Mouse (Mus musculus) midbrain, embryonic 10.5 days (tissue): ENCODE measurements around the gene Ago4. TPM values are rescaled to one million over a fixed set of nuclear protein-coding genes. Genes with fewer than 3 reads are reported as not detected.
"Not testable (repeated sequence)": the region's sequence is repeated elsewhere in the genome, so short reads cannot be mapped to it uniquely, and the experiment has no call there.

Experiments used
- DNase-seq: peaks from one replicate; pipeline ENCODE4 v3.0.0-alpha.2; 2017; ENCODE audit warnings: low spot score
- H3K27ac ChIP-seq: fragments of 300-500 bp; sonication (generic); replicated peaks from 2 replicates; pipeline ENCODE4 v1.5.1; 2016; ENCODE audit warnings: mild to moderate bottlenecking
- H3K27me3 ChIP-seq: fragments of 300-500 bp; sonication (generic); 2 replicates; pipeline ENCODE4 v1.6.1; 2016; ENCODE audit warnings: low read depth, mild to moderate bottlenecking; ENCODE audit not compliant: poor library complexity, severe bottlenecking
- H3K36me3 ChIP-seq: fragments of 300-500 bp; sonication (generic); 2 replicates; pipeline ENCODE4 v1.6.1; 2016; ENCODE audit warnings: mild to moderate bottlenecking, moderate library complexity
- H3K4me1 ChIP-seq: fragments of 300-500 bp; sonication (generic); 2 replicates; pipeline ENCODE4 v1.6.1; 2016
- H3K4me3 ChIP-seq: fragments of 300-500 bp; sonication (generic); 2 replicates; pipeline ENCODE4 v1.5.1; 2016; ENCODE audit warnings: mild to moderate bottlenecking, moderate library complexity
- H3K9me3 ChIP-seq: fragments of 300-500 bp; sonication (generic); replicated peaks from 2 replicates; pipeline ENCODE4 v1.6.1; 2016; ENCODE audit warnings: mild to moderate bottlenecking
- WGBS: fragments of 180-500 bp; shearing (Covaris S2); methylation state at CpG from one replicate; pipeline ENCODE4 v1.1.7; 2016; 5-methylcytosine and 5-hydroxymethylcytosine counted together
- polyA plus RNA-seq: library from polyadenylated mRNA; unstranded; fragments of >200 nt; fragmentation: Nextera tagmentation; extraction: Ambion mirVana; gene quantifications from 2 replicates; pipeline ENCODE4 v1.2.1, GENCODE M21; 2016

Ago4 gene
- polyA plus RNA-seq, 1 experiment from 2014 or later = 2.3 TPM

- no peak for DNase-seq
Observed at GRCm38 (mm10) chr4:126546183-126546582, 12.9 kb upstream of the Ago4 start.

DNA sequence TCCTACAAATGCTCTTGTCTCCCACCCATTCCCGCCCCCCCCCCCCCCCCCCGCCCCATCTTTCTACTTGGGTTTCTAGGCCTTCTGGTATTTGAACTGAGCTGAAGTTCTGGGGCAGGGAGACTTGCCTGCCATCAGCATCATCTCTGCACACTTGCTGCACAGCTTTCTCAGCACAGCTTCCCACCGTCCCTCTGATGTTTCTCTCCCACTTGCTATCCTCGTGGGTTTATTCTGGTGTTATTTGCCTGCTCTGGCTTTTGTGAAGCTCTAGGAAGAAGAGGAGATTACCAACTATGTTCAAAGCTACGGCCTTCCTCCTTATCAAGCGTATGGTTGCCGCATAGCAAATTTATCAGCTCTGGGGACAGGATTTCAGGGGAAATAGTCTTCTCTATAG, 12.4 kb upstream of the Ago4 start:
- H3K27ac ChIP-seq = no peak overlapping the region
- no peaks in the 10 kb centered on the region for H3K9me3 ChIP-seq
- no peaks in the 10 kb centered on the region for H3K27me3 ChIP-seq
- WGBS = 71% methylated on average over 7 of the region's 7 CpGs
- DNase-seq = no peak
- no peak overlapping the region for H3K4me3 ChIP-seq
- 0 out of 2 replicates have a peak, but pooled peaks cover 3% of the 10 kb centered on the region for H3K4me1 ChIP-seq
- no peaks in the 10 kb centered on the region for H3K36me3 ChIP-seq

More at GRCm38 (mm10) chr4:126546183-126546582, 12.9 kb upstream of the Ago4 start:
- H3K27me3 ChIP-seq = no peaks in the 10 kb centered on the region
- 0 out of 2 replicates have a peak, but pooled peaks cover 3% of the 10 kb centered on the region for H3K4me1 ChIP-seq
- H3K36me3 ChIP-seq = no peaks in the 10 kb centered on the region
- H3K9me3 ChIP-seq = no peaks in the 10 kb centered on the region
- H3K27ac ChIP-seq = no peak overlapping the region
- H3K4me3 ChIP-seq = no peak overlapping the region
- WGBS = 88% methylated on average over 2 of the region's 2 CpGs

DNA sequence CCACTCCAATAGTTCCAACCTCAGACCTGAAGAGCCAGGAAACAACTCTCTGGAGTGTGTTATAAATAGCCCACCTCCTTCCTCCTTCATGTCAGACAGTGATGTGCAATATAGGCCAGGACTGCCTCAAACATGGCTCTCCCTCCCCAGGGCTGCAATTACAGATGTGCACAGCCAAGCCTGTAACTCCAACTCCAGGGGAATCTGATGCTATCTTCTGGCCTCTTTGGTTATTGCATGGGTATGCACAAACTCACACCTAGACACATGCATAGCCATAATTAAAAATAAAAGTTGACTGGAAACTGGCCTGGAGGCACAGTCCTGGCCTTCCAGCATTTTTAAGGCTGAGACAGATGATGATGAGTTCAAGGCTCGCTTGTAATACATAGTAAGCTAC, 11.7 kb upstream of the Ago4 start:
- H3K4me3 ChIP-seq = no peak overlapping the region
- H3K4me1 ChIP-seq = 0 out of 2 replicates have a peak, but pooled peaks cover 3% of the 10 kb centered on the region
- H3K27me3 ChIP-seq = no peaks in the 10 kb centered on the region
- 82% methylated on average over 1 of the region's 1 CpGs for WGBS
- H3K36me3 ChIP-seq = no peaks in the 10 kb centered on the region
- H3K9me3 ChIP-seq = no peaks in the 10 kb centered on the region
- DNase-seq = no peak
- no peak overlapping the region for H3K27ac ChIP-seq

- Histone ChIP-seq H3K4me3 (no peak overlapping the region), H3K27ac (no peak overlapping the region), H3K4me1 (0 out of 2 replicates have a peak, but pooled peaks cover 3% of the 10 kb centered on the region), H3K9me3 (no peaks in the 10 kb centered on the region), H3K36me3 (no peaks in the 10 kb centered on the region), H3K27me3 (no peaks in the 10 kb centered on the region)
- WGBS = 80% methylated on average over 7 of the region's 7 CpGs
- no peak for DNase-seq
Observed at GRCm38 (mm10) chr4:126542838-126543237, 9.6 kb upstream of the Ago4 start.

GRCm38 (mm10) chr4:126540487-126541071, 7.3 kb upstream of the Ago4 start:
- DNase-seq = no peak
- 0 out of 2 replicates have a peak, but pooled peaks cover 3% of the 10 kb centered on the region for H3K4me1 ChIP-seq
- 84% methylated on average over 3 of the region's 3 CpGs for WGBS
- H3K27me3 ChIP-seq = no peaks in the 10 kb centered on the region
- no peak overlapping the region for H3K27ac ChIP-seq
- no peak overlapping the region for H3K4me3 ChIP-seq
- no peaks in the 10 kb centered on the region for H3K9me3 ChIP-seq
- H3K36me3 ChIP-seq = no peaks in the 10 kb centered on the region

DNA sequence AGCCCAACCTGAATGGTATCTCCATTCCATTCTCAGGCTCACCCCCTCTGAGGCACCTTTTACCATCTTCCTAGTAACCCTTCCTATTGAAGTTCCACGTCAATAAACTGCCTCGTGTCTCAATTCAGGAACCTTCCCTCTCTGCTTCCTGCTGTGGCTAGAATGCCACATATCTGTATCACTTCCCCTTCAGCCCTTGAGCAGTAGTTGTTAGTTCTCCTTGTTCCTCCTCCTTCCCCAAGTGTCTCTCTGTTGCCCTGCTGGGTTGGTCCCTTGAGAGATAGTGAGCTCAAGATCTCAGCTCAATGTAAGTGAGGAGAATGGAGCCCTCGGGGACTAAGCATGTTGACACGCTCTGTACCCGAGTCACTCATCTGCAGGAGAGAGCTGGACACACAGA, 3.6 kb upstream of the Ago4 start:
- Histone ChIP-seq H3K27ac (no peak overlapping the region), H3K4me1 (peaks cover 15% of the 10 kb centered on the region), H3K9me3 (no peaks in the 10 kb centered on the region), H3K4me3 (no peak overlapping the region), H3K27me3 (peaks cover 23% of the 10 kb centered on the region), H3K36me3 (no peaks in the 10 kb centered on the region)
- no peak for DNase-seq
- WGBS = 75% methylated on average over 5 of the region's 5 CpGs

DNA sequence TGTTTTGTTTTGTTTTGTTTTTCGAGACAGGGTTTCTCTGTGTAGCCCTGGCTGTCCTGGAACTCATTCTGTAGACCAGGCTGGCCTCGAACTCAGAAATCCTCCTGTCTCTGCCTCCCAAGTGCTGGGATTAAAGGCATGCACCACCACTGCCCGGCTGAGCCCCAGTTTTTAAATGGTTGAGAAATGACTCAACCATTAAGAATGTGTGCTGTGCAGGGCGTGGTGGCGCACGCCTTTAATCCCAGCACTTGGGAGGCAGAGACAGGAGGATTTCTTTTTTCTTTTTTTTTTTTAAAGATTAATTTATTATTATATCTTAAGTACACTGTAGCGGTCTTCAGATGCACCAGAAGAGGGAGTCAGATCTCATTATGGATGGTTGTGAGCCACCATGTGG, 2.4 kb upstream of the Ago4 start:
- H3K4me3 ChIP-seq = not testable (repeated sequence)
- H3K27me3 ChIP-seq = peaks cover 35% of the 10 kb centered on the region

GRCm38 (mm10) chr4:126533729-126534070, 428 bp upstream of the Ago4 start:
- Histone ChIP-seq H3K4me1 (peaks cover 15% of the 10 kb centered on the region), H3K9me3 (no peaks in the 10 kb centered on the region), H3K27ac (peak overlapping the region; percentile 85), H3K27me3 (peaks cover 40% of the 10 kb centered on the region), H3K36me3 (no peaks in the 10 kb centered on the region), H3K4me3 (peak overlapping the region; percentile 79)
- WGBS = 9% methylated on average over 7 of the region's 7 CpGs
- no peak for DNase-seq

More for the DNA sequence above, 2.4 kb upstream of the Ago4 start:
- not testable (repeated sequence) for H3K27ac ChIP-seq, H3K36me3 ChIP-seq, DNase-seq, H3K9me3 ChIP-seq
- H3K4me1 ChIP-seq = peaks cover 15% of the 10 kb centered on the region
- WGBS = 93% methylated on average over 7 of the region's 7 CpGs

DNA sequence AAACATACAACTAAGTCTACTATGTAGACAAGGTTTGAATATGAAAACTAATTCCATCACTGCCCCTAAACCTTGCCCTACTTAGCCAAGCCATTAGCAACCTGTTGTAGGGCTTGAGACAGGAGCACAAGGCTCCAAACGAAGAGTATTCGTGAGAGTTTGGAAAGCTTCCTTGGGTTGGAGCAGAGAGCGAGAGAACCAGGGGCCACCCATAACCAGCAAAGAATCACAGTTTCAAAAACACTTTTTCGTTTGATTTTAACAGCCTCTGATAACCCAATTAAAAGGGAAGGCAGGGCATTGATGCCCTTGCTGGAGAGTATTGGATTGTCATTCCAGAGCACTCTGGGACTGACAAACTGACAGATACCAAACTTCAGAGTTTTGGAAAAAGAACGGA, 980 bp downstream of the Ago4 start:
- DNase-seq = no peak
- Histone ChIP-seq H3K4me3 (peak overlapping the region; percentile 79), H3K4me1 (peaks cover 15% of the 10 kb centered on the region), H3K36me3 (no peaks in the 10 kb centered on the region), H3K9me3 (no peaks in the 10 kb centered on the region), H3K27ac (no peak overlapping the region), H3K27me3 (peaks cover 40% of the 10 kb centered on the region)
- 39% methylated on average over 5 of the region's 5 CpGs for WGBS

DNA sequence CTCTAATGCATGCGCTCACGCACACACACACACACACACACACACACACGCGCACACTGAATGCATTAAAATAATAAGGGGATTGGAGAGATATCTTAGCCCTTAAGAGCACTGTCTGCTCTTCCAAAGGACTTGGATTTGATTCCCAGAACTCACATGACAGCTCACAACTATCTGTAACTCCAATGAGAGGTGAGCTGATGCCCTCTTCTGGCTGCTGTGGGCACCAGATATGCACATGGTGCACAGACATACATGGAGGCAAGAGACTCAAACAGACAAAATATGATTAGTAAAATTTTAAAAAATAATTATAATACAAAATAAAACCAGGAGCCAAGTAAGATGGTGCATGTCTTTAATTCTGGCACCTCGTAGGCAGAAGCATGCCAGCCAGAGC, 6.4 kb downstream of the Ago4 start:
- DNase-seq = no peak
- Histone ChIP-seq H3K36me3 (no peaks in the 10 kb centered on the region), H3K9me3 (no peaks in the 10 kb centered on the region), H3K27me3 (peaks cover 16% of the 10 kb centered on the region), H3K4me1 (peaks cover under 1% of the 10 kb centered on the region; the same call in 1 of the 2 replicates), H3K27ac (no peak overlapping the region), H3K4me3 (no peak overlapping the region)
- WGBS = 92% methylated on average over 5 of the region's 5 CpGs

GRCm38 (mm10) chr4:126526164-126526563, 7.1 kb downstream of the Ago4 start:
- no peak overlapping the region for H3K4me3 ChIP-seq
- no peak for DNase-seq
- peaks cover 10% of the 10 kb centered on the region for H3K27me3 ChIP-seq
- WGBS = 93% methylated on average over 3 of the region's 3 CpGs
- H3K36me3 ChIP-seq = no peaks in the 10 kb centered on the region
- H3K9me3 ChIP-seq = no peaks in the 10 kb centered on the region
- no peak overlapping the region for H3K27ac ChIP-seq
- no peaks in the 10 kb centered on the region for H3K4me1 ChIP-seq

GRCm38 (mm10) chr4:126512308-126513066, 20.8 kb downstream of the Ago4 start:
- H3K27ac ChIP-seq = no peak overlapping the region
- DNase-seq = no peak
- H3K4me1 ChIP-seq = 0 out of 2 replicates have a peak, but pooled peaks cover 4% of the 10 kb centered on the region
- H3K27me3 ChIP-seq = no peaks in the 10 kb centered on the region
- H3K9me3 ChIP-seq = 0 out of 2 replicates have a peak, but pooled peaks cover 5% of the 10 kb centered on the region
- H3K4me3 ChIP-seq = no peak overlapping the region
- peaks cover 28% of the 10 kb centered on the region for H3K36me3 ChIP-seq
- WGBS = 86% methylated on average over 6 of the region's 6 CpGs

- WGBS = 84% methylated on average over 5 of the region's 5 CpGs
- H3K27ac ChIP-seq = no peak overlapping the region
Observed at GRCm38 (mm10) chr4:126511013-126511412, 22.3 kb downstream of the Ago4 start.

More at GRCm38 (mm10) chr4:126511013-126511412, 22.3 kb downstream of the Ago4 start:
- H3K4me1 ChIP-seq = 0 out of 2 replicates have a peak, but pooled peaks cover 4% of the 10 kb centered on the region
- H3K9me3 ChIP-seq = 0 out of 2 replicates have a peak, but pooled peaks cover 5% of the 10 kb centered on the region
- no peaks in the 10 kb centered on the region for H3K27me3 ChIP-seq
- no peak for DNase-seq
- H3K4me3 ChIP-seq = no peak overlapping the region
- peaks cover 36% of the 10 kb centered on the region for H3K36me3 ChIP-seq
